Mouse (Mus musculus) embryonic fibroblast, embryonic 13.5 days (primary cell): ENCODE results near the gene Dcaf4.

ENCODE experiments used
- CTCF ChIP-seq: IDR thresholded peaks from 2 replicates; pipeline ENCODE4 v1.5.1; 2011; ENCODE audit warnings: mild to moderate bottlenecking, control low read depth, low read length, moderate library complexity, borderline replicate concordance; ENCODE audit not compliant: insufficient read depth
- POLR2A ChIP-seq: IDR thresholded peaks from 2 replicates; pipeline ENCODE4 v1.6.1; 2011; ENCODE audit warnings: low read depth, mild to moderate bottlenecking, control low read depth, low read length, moderate library complexity

DNA sequence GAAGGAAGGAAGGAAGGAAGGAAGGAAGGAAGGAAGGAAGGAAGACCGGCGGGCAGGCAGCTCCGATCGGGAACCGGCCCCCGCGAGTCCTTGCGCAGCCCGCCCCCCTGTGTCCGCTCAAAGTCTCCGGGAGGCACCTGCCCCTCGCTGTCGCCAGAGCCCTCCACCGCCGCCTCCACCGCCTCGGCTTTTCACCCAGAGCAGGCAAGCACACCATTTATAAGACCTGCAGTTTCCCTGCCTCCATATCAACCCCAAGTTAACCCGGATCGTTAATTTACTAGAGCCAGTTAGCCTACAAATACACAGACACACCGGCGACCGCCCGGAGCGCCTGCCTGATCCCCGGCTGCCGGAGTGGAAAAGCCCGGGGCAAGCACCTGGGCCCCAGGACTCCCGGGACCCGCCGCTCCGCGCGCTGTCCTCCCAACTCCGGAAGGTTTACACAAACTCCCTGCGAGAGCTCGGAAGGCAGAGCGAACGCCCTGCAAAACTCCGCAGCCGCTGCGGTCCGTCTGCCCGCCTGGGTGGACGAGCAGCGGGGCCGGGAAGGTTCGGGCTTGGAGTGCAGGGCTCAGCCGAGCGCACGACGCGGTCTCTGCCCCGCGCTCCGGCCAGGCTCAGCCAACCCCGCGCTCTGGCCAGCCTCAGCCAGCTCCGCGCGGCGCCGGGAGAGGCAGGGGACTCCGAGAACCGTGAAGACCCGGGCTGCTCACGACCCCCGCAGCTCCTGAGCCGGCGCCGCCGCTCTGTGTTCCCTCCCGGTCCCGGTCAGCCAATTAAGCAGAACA is 33.4 kb upstream of the Dcaf4 start:
- TF ChIP-seq POLR2A (no peak), CTCF (no peak)
